In the genomic region with DNA sequence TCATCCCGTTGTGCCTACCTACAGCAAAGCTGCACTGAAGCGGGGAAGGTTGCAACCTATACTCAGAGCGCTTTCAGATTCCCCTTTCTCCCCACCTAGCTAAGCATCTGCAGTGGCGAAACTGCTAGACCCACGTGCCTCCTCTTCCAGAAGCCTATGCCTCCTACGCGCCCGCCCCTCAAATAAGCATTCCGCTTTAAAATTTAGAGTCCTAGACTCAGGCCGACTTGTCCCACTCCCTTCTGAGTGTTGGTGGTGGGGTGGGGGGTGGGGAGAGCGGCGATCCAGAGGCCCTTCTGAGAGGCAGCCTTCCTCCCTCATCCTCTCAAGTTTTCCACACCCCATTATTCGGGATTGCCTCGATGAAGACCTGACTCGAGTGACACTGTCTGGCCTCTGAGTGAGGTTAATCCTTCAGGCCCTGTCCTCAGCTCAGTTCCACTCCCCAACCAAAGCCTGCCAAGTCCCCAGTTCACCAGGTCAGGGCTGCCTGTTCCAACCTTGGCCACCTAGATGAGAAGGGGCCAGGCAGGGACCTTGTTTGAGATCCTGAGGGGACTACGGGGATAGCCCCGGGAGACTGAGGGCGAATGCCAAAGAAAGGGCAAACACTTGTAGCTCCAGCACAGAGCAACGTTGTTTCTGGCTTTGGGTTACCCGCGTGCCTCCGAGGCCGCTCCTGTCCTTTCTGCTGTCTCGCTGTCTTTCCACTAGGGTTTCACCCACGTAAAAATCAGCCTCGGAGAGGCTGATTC, we compare ENCODE assay signal across 8 mouse cellular contexts. TPM values are rescaled to one million over a fixed set of nuclear protein-coding genes. Genes with fewer than 3 reads are reported as not detected.
DNase-seq lines count a peak whose midpoint lies in the region; ATAC-seq and TF ChIP-seq lines count a peak whose summit lies in the region.

No protein-coding gene starts in this region.

- no peak for DNase-seq in layer of hippocampus, adult 2 months (ENCODE audit: low spot score in 2 of 2)
- no peak for DNase-seq in layer of hippocampus, adult 18-20 months (ENCODE audit: low spot score in 2 of 2)
- DNase-seq in layer of hippocampus, adult 9-10 months (ENCODE audit: low spot score) = no peak
- no peak for DNase-seq in spleen, adult 12 weeks (ENCODE audit: low spot score)
- no peak for DNase-seq in left cerebral cortex, adult 11 months (ENCODE audit: low spot score)

- H3K4me2 ChIP-seq in embryonic facial prominence, embryonic 13.5 days = peak overlapping the region; percentile 73
- peak overlapping the region; percentile 47 for H3K4me2 ChIP-seq in intestine, postnatal 0 days (replicated peaks; ENCODE audit: low read depth)

- WGBS in embryonic facial prominence, embryonic 13.5 days = 2% methylated on average over 26 of the region's 26 CpGs
- WGBS in intestine, postnatal 0 days = 11% methylated on average over 26 of the region's 26 CpGs
- 11% methylated on average over 26 of the region's 26 CpGs for WGBS in olfactory bulb, adult 2 months

- peak; percentile 26; the same call in 1 of the 2 replicates for TF ChIP-seq CTCF in layer of hippocampus, adult 2 months (conservative IDR thresholded peaks at IDR 0.05)
- TF ChIP-seq CTCF in intestine, postnatal 0 days (IDR thresholded peaks at IDR 0.05; ENCODE audit: low read depth) = no peak
- TF ChIP-seq CTCF in olfactory bulb, adult 2 months (IDR thresholded peaks at IDR 0.05; ENCODE audit: insufficient read depth, low read depth, low read length) = no peak

- ATAC-seq in embryonic facial prominence, embryonic 13.5 days (ENCODE audit: insufficient number of reproducible peaks, insufficient read depth, low FRiP score, low TSS enrichment, low read depth) = no peak
- no peak for ATAC-seq in intestine, postnatal 0 days

- peak overlapping the region; percentile 78 for H3K9ac ChIP-seq in embryonic facial prominence, embryonic 13.5 days
- H3K9ac ChIP-seq in intestine, postnatal 0 days (ENCODE audit: low read depth, low read length) = no peak overlapping the region

- peaks cover 79% of the 10 kb centered on the region for H3K4me1 ChIP-seq in embryonic facial prominence, embryonic 13.5 days
- H3K4me1 ChIP-seq in intestine, postnatal 0 days (replicated peaks; ENCODE audit: control insufficient read depth, insufficient read depth, low read length) = no peaks in the 10 kb centered on the region
- H3K4me1 ChIP-seq in olfactory bulb, adult 2 months (ENCODE audit: control insufficient read depth, insufficient read depth, low read length) = peaks cover 50% of the 10 kb centered on the region

- peaks cover 9% of the 10 kb centered on the region for H3K36me3 ChIP-seq in embryonic facial prominence, embryonic 13.5 days
- H3K36me3 ChIP-seq in intestine, postnatal 0 days (ENCODE audit: control insufficient read depth, insufficient read depth) = peaks cover 5% of the 10 kb centered on the region

- H3K9me3 ChIP-seq in embryonic facial prominence, embryonic 13.5 days = no peaks in the 10 kb centered on the region
- H3K9me3 ChIP-seq in intestine, postnatal 0 days (ENCODE audit: control insufficient read depth) = no peaks in the 10 kb centered on the region

- peak overlapping the region; percentile 47 for H3K4me3 ChIP-seq in layer of hippocampus, adult 2 months
- H3K4me3 ChIP-seq in embryonic facial prominence, embryonic 13.5 days = peak overlapping the region; percentile 58
- H3K4me3 ChIP-seq in intestine, postnatal 0 days (ENCODE audit: low read depth, low read length) = peak overlapping the region; percentile 13; the same call in 1 of the 2 replicates
- H3K4me3 ChIP-seq in olfactory bulb, adult 2 months (ENCODE audit: insufficient read depth, low read depth, low read length) = peak overlapping the region; percentile 8; the same call in 1 of the 2 replicates

- H3K27ac ChIP-seq in layer of hippocampus, adult 2 months = no peak overlapping the region
- H3K27ac ChIP-seq in embryonic facial prominence, embryonic 13.5 days = peak overlapping the region; percentile 97
- H3K27ac ChIP-seq in intestine, postnatal 0 days (ENCODE audit: low read depth, low read length) = no peak overlapping the region
- H3K27ac ChIP-seq in olfactory bulb, adult 2 months (ENCODE audit: insufficient read depth, low read depth, low read length) = peak overlapping the region; percentile 72

- no peaks in the 10 kb centered on the region for H3K27me3 ChIP-seq in embryonic facial prominence, embryonic 13.5 days
- H3K27me3 ChIP-seq in intestine, postnatal 0 days (replicated peaks; ENCODE audit: control insufficient read depth, insufficient read depth, low read length) = peaks cover 45% of the 10 kb centered on the region

- TF ChIP-seq POLR2A in olfactory bulb, adult 2 months (IDR thresholded peaks at IDR 0.05; ENCODE audit: insufficient read depth, low read depth, low read length) = no peak

RNA-seq across cellular contexts. Expression of a gene that starts 1.2 kb away (rescaled TPM):
- total RNA-seq in layer of hippocampus, adult 2 months (2021) = 1 to 10 TPM; 1.6 to 3.7 TPM
- total RNA-seq in layer of hippocampus, adult 18-20 months (2021) = 1 to 10 TPM; 1.4 to 2.6 TPM
- 345 and 370 TPM in 2 replicates for polyA plus RNA-seq in embryonic facial prominence, embryonic 13.5 days (2015; fragmentation: Nextera tagmentation; extraction: Ambion mirVana)
- polyA plus RNA-seq in intestine, postnatal 0 days (2015; fragmentation: Nextera tagmentation; extraction: Ambion mirVana) = 0.81 and 1.9 TPM in 2 replicates
- not detected in 2 replicates for polyA plus RNA-seq in olfactory bulb, adult 2 months (2012; ENCODE audit: insufficient read depth, insufficient read length, low replicate concordance, missing spikeins)

RNA-seq across cellular contexts. Expression of a gene that starts 16.7 kb away (rescaled TPM):
- total RNA-seq in layer of hippocampus, adult 2 months (2021) = 10 to 100 TPM; 24.7 to 27.4 TPM
- total RNA-seq in layer of hippocampus, adult 18-20 months (2021) = 10 to 100 TPM; 22.3 to 22.8 TPM
- 21.1 and 25.2 TPM in 2 replicates for polyA plus RNA-seq in embryonic facial prominence, embryonic 13.5 days (2015; fragmentation: Nextera tagmentation; extraction: Ambion mirVana)
- 5.8 and 6.1 TPM in 2 replicates for polyA plus RNA-seq in intestine, postnatal 0 days (2015; fragmentation: Nextera tagmentation; extraction: Ambion mirVana)
- not detected in 2 replicates for polyA plus RNA-seq in olfactory bulb, adult 2 months (2012; ENCODE audit: insufficient read depth, insufficient read length, low replicate concordance, missing spikeins)

RNA-seq across cellular contexts. Expression of a gene that starts 17.1 kb away (rescaled TPM):
- total RNA-seq in layer of hippocampus, adult 2 months (2021) = 10 to 100 TPM; 14.2 to 15.8 TPM
- total RNA-seq in layer of hippocampus, adult 18-20 months (2021) = 10 to 100 TPM; 13.9 to 15.1 TPM
- polyA plus RNA-seq in embryonic facial prominence, embryonic 13.5 days (2015; fragmentation: Nextera tagmentation; extraction: Ambion mirVana) = 69.0 and 74.3 TPM in 2 replicates
- 13.9 and 14.1 TPM in 2 replicates for polyA plus RNA-seq in intestine, postnatal 0 days (2015; fragmentation: Nextera tagmentation; extraction: Ambion mirVana)
- polyA plus RNA-seq in olfactory bulb, adult 2 months (2012; ENCODE audit: insufficient read depth, insufficient read length, low replicate concordance, missing spikeins) = not detected in 2 replicates

RNA-seq across cellular contexts. Expression of a gene that starts 23.6 kb away (rescaled TPM):
- total RNA-seq in layer of hippocampus, adult 2 months (2021) = 1 to 10 TPM; 4.0 to 4.8 TPM
- total RNA-seq in layer of hippocampus, adult 18-20 months (2021) = 1 to 10 TPM; 3.6 to 4.7 TPM
- 13.8 and 17.7 TPM in 2 replicates for polyA plus RNA-seq in embryonic facial prominence, embryonic 13.5 days (2015; fragmentation: Nextera tagmentation; extraction: Ambion mirVana)
- 9.2 and 9.5 TPM in 2 replicates for polyA plus RNA-seq in intestine, postnatal 0 days (2015; fragmentation: Nextera tagmentation; extraction: Ambion mirVana)
- polyA plus RNA-seq in olfactory bulb, adult 2 months (2012; ENCODE audit: insufficient read depth, insufficient read length, low replicate concordance, missing spikeins) = not detected in 2 replicates

RNA-seq across cellular contexts. Expression of a gene that starts 27.9 kb away (rescaled TPM):
- 10 to 100 TPM; 54.3 to 55.1 TPM for total RNA-seq in layer of hippocampus, adult 2 months (2021)
- total RNA-seq in layer of hippocampus, adult 18-20 months (2021) = 10 to 100 TPM; 52.3 to 55.2 TPM
- polyA plus RNA-seq in embryonic facial prominence, embryonic 13.5 days (2015; fragmentation: Nextera tagmentation; extraction: Ambion mirVana) = 80.1 and 84.0 TPM in 2 replicates
- 74.9 and 79.5 TPM in 2 replicates for polyA plus RNA-seq in intestine, postnatal 0 days (2015; fragmentation: Nextera tagmentation; extraction: Ambion mirVana)
- polyA plus RNA-seq in olfactory bulb, adult 2 months (2012; ENCODE audit: insufficient read depth, insufficient read length, low replicate concordance, missing spikeins) = not detected in 2 replicates

Comparison
In these comparisons a context has a peak if more than half of its experiments do, and no peak if none do; other contexts are left out.
1. H3K27ac ChIP-seq: peak in embryonic facial prominence, embryonic 13.5 days (single experiment) and olfactory bulb, adult 2 months (single experiment); none in layer of hippocampus, adult 2 months (single experiment) and intestine, postnatal 0 days (single experiment).
2. H3K4me3 ChIP-seq: peak in every context shown above with its lines; median percentile 58 in embryonic facial prominence, embryonic 13.5 days; 47 in layer of hippocampus, adult 2 months; 13 in intestine, postnatal 0 days; 8 in olfactory bulb, adult 2 months.
3. RNA of a gene that starts 1.2 kb away (polyA plus RNA-seq): 345 to 370 TPM in embryonic facial prominence, embryonic 13.5 days; 0.81 to 1.9 TPM in intestine, postnatal 0 days and not detected in olfactory bulb, adult 2 months; every median in the first group is over 100 times any median in the second.